Mouse (Mus musculus): ENCODE measurements around the gene Tmem62.

GRCm38 (mm10) chr2:120983611-120984010 is 6.8 kb downstream of the Tmem62 start:
- no peak for TF ChIP-seq POLR2A (IDR thresholded peaks at IDR 0.05; ENCODE audit: insufficient read depth, low read depth, low read length)
- TF ChIP-seq CTCF (IDR thresholded peaks at IDR 0.05; ENCODE audit: insufficient read depth, low read depth, low read length) = no peak

Data from olfactory bulb, adult 2 months (tissue).